Mouse (Mus musculus): ENCODE results near the gene Eppin. TPM values are rescaled to one million over a fixed set of nuclear protein-coding genes. Genes with fewer than 3 reads are reported as not detected.

The Eppin gene
- polyA plus RNA-seq (2015; fragmentation: Illumina TruSeq; extraction: RNeasy Lipid Tissue Mini Kit (QIAGEN cat#74804); ENCODE audit: insufficient read depth, low read depth, low replicate concordance): not detected

GRCm38 (mm10) chr2:164593494-164593893 is at the start of gene Eppin:
TSS of gene Eppin (minus strand) at chr2:164593594.

DNA sequence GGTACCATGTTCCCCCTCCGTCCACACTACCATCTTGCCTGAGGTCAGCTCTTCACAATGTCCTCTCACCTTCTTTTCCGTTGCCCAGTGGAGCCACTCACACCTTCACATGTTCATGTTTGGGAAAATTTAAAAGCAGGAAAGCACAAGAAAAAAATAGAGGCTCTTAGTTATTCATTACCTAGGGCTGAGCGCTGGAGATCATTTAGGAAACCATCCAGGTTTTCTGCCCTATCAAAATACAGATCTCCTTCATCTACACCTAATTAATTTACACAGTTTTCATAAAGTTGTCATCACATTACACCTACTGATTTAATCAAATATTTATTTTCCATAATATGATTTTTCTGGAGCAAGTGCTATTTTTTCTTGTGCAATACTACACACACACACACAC is 45.3 kb upstream of the Eppin start, which contains the start of gene Wfdc16:
Wfdc16 (minus strand) TSS at position 101 of the 400 bp plus-strand sequence.

DNA sequence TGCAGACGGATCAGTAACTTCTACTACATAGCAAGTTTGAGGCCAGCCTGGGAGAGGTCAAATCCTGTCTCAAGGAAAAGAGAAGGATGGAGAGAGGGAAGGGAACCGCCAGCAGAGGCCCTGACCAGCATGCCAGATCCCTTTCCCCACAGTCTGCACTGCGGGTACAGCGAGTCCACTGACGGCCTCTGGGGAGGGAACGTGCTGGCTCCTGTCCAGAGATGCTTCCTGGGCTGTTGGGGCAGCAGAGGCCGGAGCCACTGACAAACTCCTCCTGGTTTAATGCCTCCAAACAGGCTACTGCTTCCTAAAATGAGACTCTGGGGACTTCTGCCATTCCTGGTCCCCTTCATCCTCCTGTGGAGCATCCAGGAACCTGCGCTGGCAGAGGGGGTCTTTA is 20.1 kb upstream of the Eppin start, which contains the start of the genes Wfdc6b and Wfdc8:
Wfdc6b (plus strand) TSS at position 52 of the 400 bp plus-strand sequence.
Wfdc8 (minus strand) TSS at position 156 of the 400 bp plus-strand sequence.

GRCm38 (mm10) chr2:164585025-164585725 is 8.2 kb downstream of the Eppin start, which contains the start of gene Wfdc6a:
TSS of gene Wfdc6a (minus strand) at chr2:164585447.

GRCm38 (mm10) chr2:164573359-164573758 is 20.0 kb downstream of the Eppin start, which contains the start of gene Spint3:
TSS of gene Spint3 (minus strand) at chr2:164573459.

GRCm38 (mm10) chr2:164562391-164563188 is 30.8 kb downstream of the Eppin start, which contains the start of gene Wfdc2:
TSS of gene Wfdc2 (plus strand) at chr2:164562413.

Other genes starting within 250 kb of the Eppin start
- 146 TPM for gene Slpi, start 204.5 kb downstream of the Eppin start, polyA plus RNA-seq (2015; fragmentation: Illumina TruSeq; extraction: RNeasy Lipid Tissue Mini Kit (QIAGEN cat#74804); ENCODE audit: insufficient read depth, low read depth, low replicate concordance)
- gene Rbpjl, start 190.5 kb downstream of the Eppin start, polyA plus RNA-seq (2015; fragmentation: Illumina TruSeq; extraction: RNeasy Lipid Tissue Mini Kit (QIAGEN cat#74804); ENCODE audit: insufficient read depth, low read depth, low replicate concordance): 571 TPM
- 9.7 TPM for gene Matn4, start 188.4 kb downstream of the Eppin start, polyA plus RNA-seq (2015; fragmentation: Illumina TruSeq; extraction: RNeasy Lipid Tissue Mini Kit (QIAGEN cat#74804); ENCODE audit: insufficient read depth, low read depth, low replicate concordance)
- gene Sdc4, start 149.7 kb downstream of the Eppin start, polyA plus RNA-seq (2015; fragmentation: Illumina TruSeq; extraction: RNeasy Lipid Tissue Mini Kit (QIAGEN cat#74804); ENCODE audit: insufficient read depth, low read depth, low replicate concordance): 22.0 TPM
- gene Sys1, start 136.6 kb downstream of the Eppin start, polyA plus RNA-seq (2015; fragmentation: Illumina TruSeq; extraction: RNeasy Lipid Tissue Mini Kit (QIAGEN cat#74804); ENCODE audit: insufficient read depth, low read depth, low replicate concordance): 11.8 TPM
- not detected for gene Gm20458, start 132.6 kb downstream of the Eppin start, polyA plus RNA-seq (2015; fragmentation: Illumina TruSeq; extraction: RNeasy Lipid Tissue Mini Kit (QIAGEN cat#74804); ENCODE audit: insufficient read depth, low read depth, low replicate concordance)
- gene Trp53tg5, start 119.9 kb downstream of the Eppin start, polyA plus RNA-seq (2015; fragmentation: Illumina TruSeq; extraction: RNeasy Lipid Tissue Mini Kit (QIAGEN cat#74804); ENCODE audit: insufficient read depth, low read depth, low replicate concordance): not detected
- gene Dbndd2, start 107.5 kb downstream of the Eppin start, polyA plus RNA-seq (2015; fragmentation: Illumina TruSeq; extraction: RNeasy Lipid Tissue Mini Kit (QIAGEN cat#74804); ENCODE audit: insufficient read depth, low read depth, low replicate concordance): 8.1 TPM
- gene Pigt, start 96.1 kb downstream of the Eppin start, polyA plus RNA-seq (2015; fragmentation: Illumina TruSeq; extraction: RNeasy Lipid Tissue Mini Kit (QIAGEN cat#74804); ENCODE audit: insufficient read depth, low read depth, low replicate concordance): 10.4 TPM
- 8.5 TPM for gene Wfdc2, start 31.2 kb downstream of the Eppin start, polyA plus RNA-seq (2015; fragmentation: Illumina TruSeq; extraction: RNeasy Lipid Tissue Mini Kit (QIAGEN cat#74804); ENCODE audit: insufficient read depth, low read depth, low replicate concordance)
- not detected for gene Spint3, start 20.1 kb downstream of the Eppin start, polyA plus RNA-seq (2015; fragmentation: Illumina TruSeq; extraction: RNeasy Lipid Tissue Mini Kit (QIAGEN cat#74804); ENCODE audit: insufficient read depth, low read depth, low replicate concordance)
- gene Wfdc6a, start 8.1 kb downstream of the Eppin start, polyA plus RNA-seq (2015; fragmentation: Illumina TruSeq; extraction: RNeasy Lipid Tissue Mini Kit (QIAGEN cat#74804); ENCODE audit: insufficient read depth, low read depth, low replicate concordance): not detected
- not detected for gene Wfdc6b, start 19.9 kb upstream of the Eppin start, polyA plus RNA-seq (2015; fragmentation: Illumina TruSeq; extraction: RNeasy Lipid Tissue Mini Kit (QIAGEN cat#74804); ENCODE audit: insufficient read depth, low read depth, low replicate concordance)
- gene Wfdc8, start 20.0 kb upstream of the Eppin start, polyA plus RNA-seq (2015; fragmentation: Illumina TruSeq; extraction: RNeasy Lipid Tissue Mini Kit (QIAGEN cat#74804); ENCODE audit: insufficient read depth, low read depth, low replicate concordance): not detected
- 1.0 TPM for gene Wfdc16, start 45.2 kb upstream of the Eppin start, polyA plus RNA-seq (2015; fragmentation: Illumina TruSeq; extraction: RNeasy Lipid Tissue Mini Kit (QIAGEN cat#74804); ENCODE audit: insufficient read depth, low read depth, low replicate concordance)
- not detected for gene Wfdc10, start 62.5 kb upstream of the Eppin start, polyA plus RNA-seq (2015; fragmentation: Illumina TruSeq; extraction: RNeasy Lipid Tissue Mini Kit (QIAGEN cat#74804); ENCODE audit: insufficient read depth, low read depth, low replicate concordance)
- not detected for gene Wfdc9, start 63.0 kb upstream of the Eppin start, polyA plus RNA-seq (2015; fragmentation: Illumina TruSeq; extraction: RNeasy Lipid Tissue Mini Kit (QIAGEN cat#74804); ENCODE audit: insufficient read depth, low read depth, low replicate concordance)
- not detected for gene Wfdc11, start 80.5 kb upstream of the Eppin start, polyA plus RNA-seq (2015; fragmentation: Illumina TruSeq; extraction: RNeasy Lipid Tissue Mini Kit (QIAGEN cat#74804); ENCODE audit: insufficient read depth, low read depth, low replicate concordance)
- not detected for gene Wfdc13, start 91.5 kb upstream of the Eppin start, polyA plus RNA-seq (2015; fragmentation: Illumina TruSeq; extraction: RNeasy Lipid Tissue Mini Kit (QIAGEN cat#74804); ENCODE audit: insufficient read depth, low read depth, low replicate concordance)
- not detected for gene Spint4, start 104.9 kb upstream of the Eppin start, polyA plus RNA-seq (2015; fragmentation: Illumina TruSeq; extraction: RNeasy Lipid Tissue Mini Kit (QIAGEN cat#74804); ENCODE audit: insufficient read depth, low read depth, low replicate concordance)
- not detected for gene Spint5, start 121.7 kb upstream of the Eppin start, polyA plus RNA-seq (2015; fragmentation: Illumina TruSeq; extraction: RNeasy Lipid Tissue Mini Kit (QIAGEN cat#74804); ENCODE audit: insufficient read depth, low read depth, low replicate concordance)
- 2.3 TPM for gene Wfdc3, start 152.3 kb upstream of the Eppin start, polyA plus RNA-seq (2015; fragmentation: Illumina TruSeq; extraction: RNeasy Lipid Tissue Mini Kit (QIAGEN cat#74804); ENCODE audit: insufficient read depth, low read depth, low replicate concordance)
- 6.2 TPM for gene Dnttip1, start 152.4 kb upstream of the Eppin start, polyA plus RNA-seq (2015; fragmentation: Illumina TruSeq; extraction: RNeasy Lipid Tissue Mini Kit (QIAGEN cat#74804); ENCODE audit: insufficient read depth, low read depth, low replicate concordance)
- not detected for gene Ube2c, start 176.3 kb upstream of the Eppin start, polyA plus RNA-seq (2015; fragmentation: Illumina TruSeq; extraction: RNeasy Lipid Tissue Mini Kit (QIAGEN cat#74804); ENCODE audit: insufficient read depth, low read depth, low replicate concordance)
- not detected for gene Tnnc2, start 186.4 kb upstream of the Eppin start, polyA plus RNA-seq (2015; fragmentation: Illumina TruSeq; extraction: RNeasy Lipid Tissue Mini Kit (QIAGEN cat#74804); ENCODE audit: insufficient read depth, low read depth, low replicate concordance)
- gene Snx21, start 192.2 kb upstream of the Eppin start, polyA plus RNA-seq (2015; fragmentation: Illumina TruSeq; extraction: RNeasy Lipid Tissue Mini Kit (QIAGEN cat#74804); ENCODE audit: insufficient read depth, low read depth, low replicate concordance): 7.6 TPM
- gene Acot8, start 211.3 kb upstream of the Eppin start, polyA plus RNA-seq (2015; fragmentation: Illumina TruSeq; extraction: RNeasy Lipid Tissue Mini Kit (QIAGEN cat#74804); ENCODE audit: insufficient read depth, low read depth, low replicate concordance): 3.7 TPM
- 1.3 TPM for gene Zswim3, start 211.5 kb upstream of the Eppin start, polyA plus RNA-seq (2015; fragmentation: Illumina TruSeq; extraction: RNeasy Lipid Tissue Mini Kit (QIAGEN cat#74804); ENCODE audit: insufficient read depth, low read depth, low replicate concordance)
- gene Zswim1, start 229.1 kb upstream of the Eppin start, polyA plus RNA-seq (2015; fragmentation: Illumina TruSeq; extraction: RNeasy Lipid Tissue Mini Kit (QIAGEN cat#74804); ENCODE audit: insufficient read depth, low read depth, low replicate concordance): 2.2 TPM
- not detected for gene Spata25, start 234.9 kb upstream of the Eppin start, polyA plus RNA-seq (2015; fragmentation: Illumina TruSeq; extraction: RNeasy Lipid Tissue Mini Kit (QIAGEN cat#74804); ENCODE audit: insufficient read depth, low read depth, low replicate concordance)
- gene Ctsa, start 239.3 kb upstream of the Eppin start, polyA plus RNA-seq (2015; fragmentation: Illumina TruSeq; extraction: RNeasy Lipid Tissue Mini Kit (QIAGEN cat#74804); ENCODE audit: insufficient read depth, low read depth, low replicate concordance): 25.7 TPM
- 0.87 TPM for gene Neurl2, start 239.9 kb upstream of the Eppin start, polyA plus RNA-seq (2015; fragmentation: Illumina TruSeq; extraction: RNeasy Lipid Tissue Mini Kit (QIAGEN cat#74804); ENCODE audit: insufficient read depth, low read depth, low replicate concordance)

Measured in pancreas, adult 10 weeks (tissue).